Mouse (Mus musculus) c-Kit-negative CD71-positive TER-119-positive erythroid progenitor cells, embryonic 14.5 days (primary cell): ENCODE measurements around the gene Pde6c.

Experiments
- DNase-seq: peaks from one replicate; pipeline ENCODE4 v3.0.0-alpha.2; 2013; ENCODE audit warnings: low read depth, low spot score

Gene Pde6c

DNA sequence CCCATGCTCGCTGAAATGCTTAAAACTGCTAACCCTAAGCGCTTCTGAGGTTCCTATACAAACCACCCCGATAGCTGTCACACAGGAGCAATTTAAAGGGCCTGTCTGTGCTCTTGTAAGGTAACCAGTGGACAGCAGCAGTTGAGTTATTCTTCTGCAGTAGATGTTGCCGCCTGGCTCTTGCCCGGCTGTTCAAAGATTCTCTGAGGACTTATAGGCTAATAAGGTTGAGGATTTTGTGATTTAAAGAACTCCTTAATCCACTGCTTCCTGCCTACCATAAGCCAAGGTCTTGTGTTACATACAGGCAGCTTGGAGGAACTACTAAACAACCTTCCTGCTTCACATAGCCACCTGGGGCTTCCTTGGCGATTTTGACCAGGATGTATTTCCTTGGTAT, at the start of gene Pde6c:
TSS of gene Pde6c (plus strand) at position 301 of the 400 bp plus-strand sequence.
- no peak for DNase-seq

DNA sequence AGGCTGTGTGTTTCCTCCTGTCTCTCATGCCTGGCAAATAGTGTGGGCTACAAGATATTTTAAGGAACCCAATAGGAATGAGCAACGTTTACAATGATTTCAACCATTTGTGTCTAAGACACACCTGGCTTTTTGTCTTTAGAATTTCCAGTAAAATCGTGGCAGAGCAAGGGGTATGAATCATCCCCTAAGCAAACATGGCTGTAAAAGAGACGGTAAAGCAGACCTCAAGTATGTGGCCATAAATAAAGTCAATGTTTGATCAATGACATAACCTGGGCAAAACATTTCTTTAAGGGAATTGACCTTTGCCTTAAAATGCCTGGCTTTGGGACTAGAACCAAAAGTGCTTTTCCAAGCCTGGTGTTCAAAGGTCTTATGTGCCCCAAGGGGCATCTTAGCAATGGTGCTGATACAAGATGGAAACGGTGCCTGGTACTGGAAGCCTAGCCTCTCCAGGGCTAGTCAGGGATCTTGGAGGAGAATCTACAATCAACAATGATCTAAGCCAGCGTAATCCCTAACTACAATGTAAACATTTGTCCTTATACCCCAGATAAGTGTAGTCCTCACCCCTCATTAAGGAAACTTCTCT, 49.6 kb upstream of the Pde6c start:
- DNase-seq = no peak

DNA sequence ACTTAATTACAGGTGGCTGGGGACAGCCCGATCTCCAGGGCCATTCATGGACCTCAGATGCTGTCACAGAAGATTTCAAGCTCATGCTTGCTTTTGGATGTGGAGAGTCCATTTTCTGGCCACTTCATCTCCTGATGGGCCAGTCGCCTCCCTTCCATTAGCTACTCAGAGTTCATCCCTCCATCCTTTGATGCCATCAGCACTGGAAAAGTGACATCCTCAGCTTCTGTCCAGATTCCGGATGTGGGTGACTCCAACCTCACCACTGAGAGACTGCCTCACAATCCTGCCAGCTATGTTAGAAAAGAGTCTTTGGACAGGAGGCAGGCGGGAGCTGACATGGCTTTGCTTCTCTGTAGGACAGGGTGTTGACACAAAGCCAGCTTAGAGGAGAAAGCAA, 46.7 kb upstream of the Pde6c start:
- no peak for DNase-seq

DNA sequence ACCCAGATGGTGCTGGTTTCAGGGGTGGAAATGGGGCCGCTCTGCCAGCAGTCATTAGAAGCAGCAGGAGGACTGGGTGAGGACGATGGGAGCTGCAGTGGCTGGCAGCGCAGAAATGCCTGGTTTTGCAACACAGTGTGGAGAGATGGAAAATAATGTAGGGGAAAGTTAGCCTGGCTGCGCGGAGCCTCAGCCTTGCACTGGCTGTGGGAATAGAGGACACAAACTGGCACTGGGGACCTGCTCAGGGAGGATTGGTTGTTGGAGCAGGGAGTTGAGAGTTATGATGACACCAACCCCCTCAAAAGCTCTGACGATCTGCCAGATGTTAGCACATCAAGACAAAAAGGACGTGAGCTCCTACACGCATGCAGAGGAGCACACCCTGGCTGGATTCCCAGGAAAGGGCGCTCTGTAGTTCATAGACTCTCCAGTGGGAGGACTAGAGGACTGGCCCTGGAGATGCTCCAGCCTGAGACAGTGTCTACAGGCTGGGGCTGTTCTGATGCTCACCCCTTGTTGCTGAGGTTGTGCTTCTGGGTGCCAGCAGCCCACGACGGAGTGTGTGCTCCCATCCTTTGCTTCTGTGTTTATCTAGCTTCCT, 45.5 kb upstream of the Pde6c start:
- DNase-seq = no peak

DNA sequence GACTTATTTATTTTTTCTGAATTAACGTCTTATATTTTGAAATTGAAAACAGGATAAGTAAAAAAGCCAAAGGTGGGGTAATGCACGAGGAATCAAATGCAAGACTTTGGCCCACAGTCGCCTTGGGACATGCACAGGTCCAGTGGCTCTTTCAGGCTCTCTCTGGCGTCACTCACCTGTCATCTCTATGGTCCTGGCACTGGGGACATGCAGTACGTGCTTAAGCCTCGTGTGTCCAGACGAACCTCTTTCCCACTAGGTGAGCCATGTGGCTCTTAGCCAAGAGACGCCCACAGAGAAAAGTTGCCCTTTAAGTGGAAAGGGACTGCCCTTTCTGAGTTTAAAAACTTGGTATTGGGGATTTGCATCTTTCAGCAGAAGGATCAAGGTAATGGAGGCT, 43.2 kb upstream of the Pde6c start:
- no peak for DNase-seq

DNA sequence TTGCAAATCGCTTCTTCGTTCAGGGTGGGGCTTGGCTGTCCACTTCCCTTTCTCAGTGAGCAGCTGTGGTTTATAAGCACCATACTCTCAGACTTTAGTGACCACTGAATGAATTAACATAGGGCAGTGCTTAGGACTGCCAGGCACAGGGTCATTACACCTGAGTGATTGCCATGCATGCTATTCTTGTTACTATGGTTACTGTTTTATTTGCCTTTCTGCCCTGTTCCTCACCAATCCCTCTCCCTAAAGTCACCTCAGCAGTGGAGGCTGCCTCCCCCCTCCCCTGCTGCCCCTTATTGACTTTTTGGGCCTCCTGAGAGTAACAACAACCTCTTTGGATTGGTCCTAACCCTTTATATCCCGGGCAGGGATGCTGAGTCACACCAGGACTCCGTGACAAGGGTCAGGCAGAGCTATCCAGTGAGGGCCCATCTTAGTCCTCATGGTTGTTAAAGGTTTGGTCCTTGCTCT, 41.0 kb upstream of the Pde6c start:
- DNase-seq = no peak

DNA sequence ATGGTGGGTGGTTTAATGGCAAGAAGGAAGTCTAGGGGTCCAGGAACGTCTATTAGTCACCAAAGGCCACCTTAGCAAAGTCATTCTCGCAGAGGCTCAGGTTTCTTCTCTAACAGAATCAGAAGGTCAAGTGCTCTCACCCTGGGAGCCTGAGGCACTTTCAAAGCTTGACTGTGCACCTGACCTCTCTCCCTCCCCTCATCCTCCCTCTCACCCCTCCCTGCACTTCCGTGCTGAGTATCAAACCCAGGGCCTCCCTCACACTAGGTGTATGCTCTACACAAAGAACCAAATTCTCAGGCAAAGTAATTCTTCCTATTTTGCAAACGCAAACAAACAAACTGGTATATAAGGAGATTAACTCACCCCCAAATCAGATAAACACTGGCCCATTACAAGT, 36.4 kb upstream of the Pde6c start:
- DNase-seq = no peak

DNA sequence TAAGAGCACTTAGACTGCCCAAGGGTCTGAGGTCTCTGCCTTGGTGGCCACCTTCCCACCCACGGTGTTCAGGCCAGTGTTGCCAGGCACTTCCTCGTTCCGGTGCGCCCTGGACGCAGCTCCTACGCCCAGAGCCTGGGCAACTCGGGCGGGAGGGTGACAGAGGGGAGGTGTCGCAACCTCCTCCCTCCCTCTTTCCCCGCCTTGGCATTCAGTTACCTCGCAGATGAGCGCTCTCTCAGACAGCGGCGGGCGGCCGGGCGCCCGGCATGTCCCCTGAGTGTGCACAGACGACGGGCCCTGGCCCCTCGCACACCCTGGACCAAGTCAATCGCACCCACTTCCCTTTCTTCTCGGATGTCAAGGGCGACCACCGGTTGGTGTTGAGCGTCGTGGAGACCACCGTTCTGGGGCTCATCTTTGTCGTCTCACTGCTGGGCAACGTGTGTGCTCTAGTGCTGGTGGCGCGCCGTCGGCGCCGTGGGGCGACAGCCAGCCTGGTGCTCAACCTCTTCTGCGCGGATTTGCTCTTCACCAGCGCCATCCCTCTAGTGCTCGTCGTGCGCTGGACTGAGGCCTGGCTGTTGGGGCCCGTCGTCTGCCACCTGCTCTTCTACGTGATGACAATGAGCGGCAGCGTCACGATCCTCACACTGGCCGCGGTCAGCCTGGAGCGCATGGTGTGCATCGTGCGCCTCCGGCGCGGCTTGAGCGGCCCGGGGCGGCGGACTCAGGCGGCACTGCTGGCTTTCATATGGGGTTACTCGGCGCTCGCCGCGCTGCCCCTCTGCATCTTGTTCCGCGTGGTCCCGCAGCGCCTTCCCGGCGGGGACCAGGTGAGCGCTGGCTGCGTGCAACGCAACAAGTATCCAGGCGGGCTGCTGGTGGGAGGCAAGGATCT, 35.5 kb upstream of the Pde6c start, which contains the start of gene Ffar4:
TSS of gene Ffar4 (plus strand) at position 214 of the 901 bp plus-strand sequence.
- no peak for DNase-seq

DNA sequence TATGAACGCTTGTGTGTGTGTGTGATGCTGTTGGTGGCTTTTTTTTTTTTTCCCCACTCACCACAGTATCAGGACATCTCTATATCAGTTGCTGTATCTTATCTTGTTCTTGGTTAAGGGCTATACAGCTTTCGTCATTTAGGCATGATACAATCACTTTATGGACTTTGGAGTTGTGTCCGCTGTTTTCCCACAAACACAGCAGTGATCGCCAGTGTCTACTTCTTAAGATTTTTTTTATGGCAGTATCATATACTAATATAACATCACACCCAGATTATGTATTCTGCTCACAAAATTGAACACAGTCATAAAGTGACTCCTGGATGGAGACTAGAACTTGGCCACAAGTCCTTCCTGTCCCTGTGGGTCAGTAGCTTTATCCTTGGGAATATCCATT, 24.7 kb upstream of the Pde6c start:
- DNase-seq = no peak

DNA sequence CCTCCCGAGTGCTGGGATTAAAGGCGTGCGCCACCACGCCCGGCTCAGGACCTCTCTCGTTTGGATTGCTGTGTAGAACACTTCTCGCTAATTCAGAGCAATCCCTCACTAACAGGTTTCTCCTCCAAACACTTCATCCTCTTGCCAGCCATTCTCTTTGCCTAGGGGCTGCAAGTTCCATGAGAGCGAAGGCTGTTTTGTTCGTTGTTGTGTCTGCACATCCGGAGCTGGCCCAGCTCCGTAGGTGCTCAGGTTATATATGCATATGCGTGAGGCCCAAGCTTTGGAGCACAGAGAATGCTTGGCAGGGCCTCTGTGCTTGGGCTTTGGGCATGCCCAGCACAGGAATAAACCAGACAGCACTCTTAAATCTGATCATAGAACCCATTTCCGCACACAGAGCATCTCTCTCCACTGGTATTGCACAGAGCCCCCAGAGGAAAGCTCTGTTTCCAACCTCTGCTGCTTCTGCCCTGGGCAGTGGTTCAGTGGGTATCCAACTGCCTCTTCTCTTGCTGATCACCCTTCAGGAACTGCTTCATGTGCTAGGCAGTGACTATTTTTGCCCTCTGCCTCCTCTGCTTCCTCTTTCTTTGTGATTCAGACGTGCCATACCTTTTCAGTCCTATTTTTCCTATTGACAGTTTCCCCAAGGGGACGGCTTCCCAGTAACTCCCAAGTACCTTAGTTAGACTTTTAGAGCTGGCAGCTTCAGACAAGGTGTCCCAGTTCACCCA, 22.9 kb upstream of the Pde6c start:
- no peak for DNase-seq

DNA sequence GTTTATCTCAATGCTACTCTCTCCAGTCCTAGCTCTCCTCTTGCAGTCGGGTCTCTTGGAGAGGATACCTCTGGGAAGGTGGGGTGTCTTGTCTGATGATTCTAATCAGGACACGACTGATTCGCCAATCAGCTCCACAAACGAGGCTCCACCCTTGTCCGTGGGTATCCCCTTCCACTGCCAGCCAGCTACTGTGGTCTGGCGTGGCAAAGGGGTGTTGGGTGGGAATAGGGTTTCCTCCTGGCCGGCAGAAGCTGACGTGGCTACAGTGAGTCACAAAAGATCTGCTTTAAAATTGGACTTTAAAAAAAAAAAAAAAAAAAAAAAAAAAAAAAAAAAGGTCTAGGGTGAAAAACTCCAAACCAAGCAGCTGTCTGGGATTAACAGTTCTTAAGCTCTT, 21.5 kb upstream of the Pde6c start:
- DNase-seq = no peak

DNA sequence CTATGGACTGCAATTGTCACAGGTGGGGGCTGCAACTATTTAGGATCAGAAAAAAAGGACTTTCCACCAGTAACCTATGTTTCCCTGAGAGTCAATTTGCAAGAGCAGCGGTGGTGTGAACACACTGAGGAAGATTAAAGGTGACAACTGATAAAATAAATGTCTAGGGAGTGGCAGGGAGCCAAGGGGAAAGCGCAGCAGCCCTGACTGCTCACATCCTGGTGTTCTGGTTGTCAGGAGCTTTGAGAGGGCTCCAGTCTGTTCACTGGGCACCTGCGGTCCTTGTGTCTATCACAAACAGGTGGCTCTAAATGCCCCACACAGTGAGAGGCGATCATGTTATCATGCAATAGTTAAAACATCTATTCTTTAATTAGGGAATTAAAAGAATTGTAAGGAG, 20.0 kb upstream of the Pde6c start:
- no peak for DNase-seq

DNA sequence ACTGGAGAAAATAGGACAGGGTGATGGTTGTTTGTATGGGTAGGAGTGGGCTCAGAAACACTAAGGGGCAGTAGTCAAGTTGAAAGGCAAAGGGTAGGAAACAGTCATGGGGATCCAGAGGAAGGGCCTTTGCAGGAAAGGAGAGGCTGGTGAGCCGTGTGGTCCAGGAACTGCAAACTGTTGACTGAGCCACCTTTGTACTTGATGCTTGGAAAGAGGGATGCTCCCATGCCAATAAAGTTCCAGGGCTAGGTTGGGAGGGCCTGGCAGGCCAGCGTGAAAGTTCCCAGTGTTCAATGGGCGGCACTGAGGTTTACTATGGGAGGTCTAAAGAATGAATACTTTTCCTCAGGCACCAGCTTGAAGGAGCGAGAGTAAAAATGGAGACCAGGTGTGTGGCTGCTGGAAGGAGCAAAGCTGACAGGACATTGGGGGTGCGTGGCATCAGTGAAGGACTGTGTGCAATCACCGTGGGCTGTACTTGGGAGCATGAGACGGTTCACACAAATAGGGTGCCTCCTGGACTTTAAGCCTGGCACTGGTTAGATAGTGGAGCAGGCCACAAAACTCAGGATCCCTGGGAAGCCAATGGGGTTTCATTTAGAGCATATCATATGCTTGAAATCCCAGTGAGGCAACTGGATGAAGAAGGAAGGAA, 17.6 kb upstream of the Pde6c start:
- no peak for DNase-seq

DNA sequence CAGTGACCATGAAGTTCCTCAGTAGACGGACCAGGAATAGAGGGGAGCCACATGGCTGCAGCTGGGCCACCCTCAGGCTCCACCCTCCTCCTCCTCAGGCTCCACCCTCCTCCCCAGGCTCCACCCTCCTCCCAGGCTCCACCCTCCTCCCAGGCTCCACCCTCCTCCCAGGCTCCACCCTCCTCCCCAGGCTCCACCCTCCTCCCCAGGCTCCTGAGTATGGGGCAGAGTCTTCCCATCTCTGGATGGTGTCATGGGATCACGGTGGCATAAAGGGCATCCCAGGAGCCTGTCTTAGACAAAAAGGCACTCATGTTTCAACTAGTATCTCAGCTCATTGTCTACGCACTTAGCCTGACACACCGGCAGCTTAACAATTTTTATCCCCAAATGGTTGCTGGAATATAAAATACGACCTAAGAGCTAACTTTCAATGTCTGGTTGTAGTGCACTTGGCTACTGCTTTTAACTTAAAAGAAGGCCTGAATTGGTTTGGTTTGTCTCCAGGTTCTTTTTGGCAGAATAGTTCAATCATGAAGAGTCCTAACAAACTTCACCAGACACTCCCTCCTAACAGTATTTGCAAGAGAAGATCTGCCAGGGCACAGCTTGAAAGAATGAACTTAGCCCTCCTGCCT, 12.3 kb upstream of the Pde6c start:
- DNase-seq = no peak

DNA sequence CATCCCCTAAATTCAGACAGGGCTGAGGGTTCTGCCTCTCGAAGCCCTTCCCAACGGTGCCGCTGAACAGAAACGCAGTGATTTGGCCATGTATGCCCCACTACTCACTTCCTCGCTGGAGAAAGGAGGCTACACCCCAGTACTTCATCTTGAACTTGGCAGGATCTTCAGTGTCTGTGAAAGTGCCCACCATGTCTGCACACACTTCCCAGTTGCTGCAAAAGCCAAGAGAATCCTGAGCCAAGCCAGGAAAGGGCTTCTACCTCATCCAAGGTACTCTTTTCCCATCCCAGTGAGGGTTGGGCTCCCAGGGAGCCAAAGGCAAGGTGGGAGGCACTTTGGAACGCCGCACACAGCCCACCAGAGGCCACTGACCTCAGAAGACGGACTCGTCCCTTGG, 8.7 kb upstream of the Pde6c start:
- no peak for DNase-seq

DNA sequence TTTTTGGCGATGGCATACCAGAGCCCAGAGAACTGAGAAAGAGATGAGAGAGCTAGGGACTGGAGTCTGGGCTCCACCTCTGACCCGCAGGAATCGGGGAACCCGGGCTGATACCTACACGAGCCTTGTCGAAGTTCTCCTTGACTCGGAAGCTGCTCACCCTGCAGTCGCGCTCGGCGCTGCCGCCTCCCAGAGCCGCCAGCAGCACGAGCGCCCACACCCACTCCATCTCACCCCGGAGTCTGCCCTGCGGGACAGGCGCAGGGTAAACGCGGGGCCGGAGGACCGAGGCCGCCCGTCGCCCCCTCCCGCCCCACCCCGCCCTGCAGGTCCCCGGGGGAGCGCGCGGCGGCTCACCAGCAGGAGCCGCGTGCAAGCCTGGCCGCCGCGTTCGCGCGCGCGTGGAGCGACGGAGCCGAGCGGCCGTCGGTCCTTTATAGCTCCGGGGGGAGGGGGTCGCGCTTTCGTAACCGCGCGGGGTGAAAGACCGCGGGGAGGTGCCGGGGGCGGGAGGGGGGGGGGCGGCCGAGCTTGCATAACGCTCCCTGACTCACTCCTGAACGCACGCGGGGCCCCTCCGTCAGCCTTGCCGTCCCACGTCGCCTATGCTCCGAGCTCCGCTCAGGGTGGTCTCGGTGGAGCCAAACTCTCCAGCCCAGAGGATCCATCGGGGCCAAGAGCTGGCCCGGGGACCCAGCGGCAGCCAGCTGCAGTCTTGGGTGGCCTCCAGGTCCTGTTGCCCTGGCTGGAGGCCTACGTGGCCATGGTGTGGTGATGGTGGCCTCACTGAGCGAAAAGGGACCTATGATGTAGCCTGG, 8.0 kb upstream of the Pde6c start:
- no peak for DNase-seq

DNA sequence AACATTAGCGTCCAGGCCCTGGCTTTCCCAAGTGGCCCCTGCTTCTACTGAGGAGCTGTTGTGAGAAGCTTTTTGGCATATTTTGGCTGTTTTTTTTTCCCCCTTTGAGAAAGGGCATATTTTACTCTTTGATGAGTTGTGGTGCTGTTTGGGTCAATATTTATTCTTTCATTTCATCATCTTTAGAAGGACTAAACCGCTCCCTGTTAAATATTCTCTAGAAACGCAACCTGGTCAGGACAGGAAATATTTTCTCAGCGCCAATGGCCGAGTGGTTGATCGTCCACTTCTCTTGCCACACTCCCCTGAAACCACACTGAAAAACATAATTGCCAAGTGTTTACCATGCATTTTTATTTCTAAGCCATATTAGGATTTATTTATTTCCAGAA, 7.4 kb upstream of the Pde6c start, which contains the start of gene Rbp4:
TSS of gene Rbp4 (minus strand) at position 63 of the 392 bp plus-strand sequence.
- DNase-seq = no peak

DNA sequence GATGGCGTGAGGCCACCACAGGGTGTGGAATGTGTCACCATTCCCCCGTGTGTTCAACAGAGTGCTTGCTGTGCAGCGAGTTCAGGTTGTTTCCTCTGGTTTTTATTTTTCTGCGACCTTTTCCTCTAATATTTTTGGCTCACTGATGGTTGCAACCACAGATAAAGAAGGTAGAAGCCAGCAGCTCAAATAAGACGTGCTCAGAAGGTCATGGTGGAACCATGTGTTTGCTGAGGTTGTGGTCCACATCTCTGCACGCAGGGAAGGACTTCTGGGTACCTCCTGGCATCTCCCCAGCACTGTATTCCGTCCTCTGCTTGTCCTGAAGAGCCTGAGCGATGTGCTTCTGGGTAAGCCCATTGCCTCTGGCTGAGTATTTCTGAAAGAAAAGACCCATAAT, 5.9 kb upstream of the Pde6c start:
- no peak for DNase-seq

DNA sequence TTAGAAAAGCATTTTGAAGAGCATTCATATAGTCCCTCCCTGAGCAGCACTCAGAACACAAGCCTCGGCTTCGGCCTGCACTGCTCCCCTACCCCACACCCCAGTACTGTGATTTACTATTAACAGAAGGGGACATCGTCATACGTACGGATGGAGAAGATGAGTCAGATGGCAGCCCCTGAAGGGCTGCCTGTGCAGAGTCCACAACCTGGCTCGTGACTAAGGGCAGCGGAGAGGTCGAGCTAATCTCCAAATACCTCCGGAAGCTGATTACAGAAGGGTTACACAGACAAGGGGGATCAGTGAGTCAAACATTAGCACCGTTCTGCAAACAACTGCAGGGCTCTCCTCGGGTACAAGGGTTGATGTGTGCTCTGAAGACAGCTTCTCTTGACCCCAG, 1.4 kb downstream of the Pde6c start:
- DNase-seq = no peak

DNA sequence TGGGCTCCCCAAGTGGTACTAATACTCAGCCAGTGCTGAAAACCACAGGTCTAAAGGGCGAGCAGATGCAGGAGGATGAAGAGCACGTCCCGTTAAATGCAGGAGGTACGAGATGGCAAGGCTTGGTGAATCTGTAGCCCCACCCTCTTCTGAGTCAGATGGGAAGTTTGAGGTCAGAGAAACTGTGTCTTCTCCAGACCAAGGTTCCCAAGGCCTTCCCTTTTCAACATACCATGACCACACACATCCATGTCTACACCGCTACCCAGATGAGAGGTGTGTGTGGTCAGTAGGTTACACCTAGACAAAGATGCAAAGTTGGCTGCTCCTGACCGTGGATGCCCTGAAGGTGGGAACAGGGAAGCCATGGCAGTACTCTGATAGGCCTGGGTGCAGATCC, 2.2 kb downstream of the Pde6c start:
- DNase-seq = no peak
